Mouse (Mus musculus) heart, postnatal 0 days (tissue): ENCODE measurements around the gene Actr2. TPM values are rescaled to one million over a fixed set of nuclear protein-coding genes. Genes with fewer than 3 reads are reported as not detected.
A peak's percentile ranks its signal among the peaks of the same experiment; 100 is the strongest.
"Not testable (repeated sequence)": the region's sequence is repeated elsewhere in the genome, so short reads cannot be mapped to it uniquely, and the experiment has no call there.

ENCODE experiments used
- ATAC-seq: fragments of 200-750 bp; cut with Nextera tagmentation; 2 replicates; pipeline ENCODE4 v1.8.0; 2017; ENCODE audit warnings: low read depth, moderate number of reproducible peaks, moderate library complexity; ENCODE audit not compliant: insufficient read depth
- DNase-seq: peaks from one replicate; pipeline ENCODE4 v3.0.0-alpha.2; 2016; ENCODE audit warnings: low spot score
- H3K27ac ChIP-seq: fragments of 300-500 bp; sonication (generic); 2 replicates; pipeline ENCODE4 v1.5.1; 2014; ENCODE audit warnings: low read depth, mild to moderate bottlenecking
- H3K27me3 ChIP-seq: fragments of 300-500 bp; sonication (generic); 2 replicates; pipeline ENCODE4 v1.6.1; 2014; ENCODE audit warnings: low read length, mixed read lengths; ENCODE audit not compliant: control insufficient read depth, insufficient read depth
- H3K36me3 ChIP-seq: fragments of 300-500 bp; sonication (generic); replicated peaks from 2 replicates; pipeline ENCODE4 v1.6.1; 2014; ENCODE audit warnings: low read length, mixed read lengths; ENCODE audit not compliant: control insufficient read depth, insufficient read depth
- H3K4me1 ChIP-seq: fragments of 300-500 bp; sonication (generic); 2 replicates; pipeline ENCODE4 v1.6.1; 2014; ENCODE audit warnings: antibody characterized with exemption; ENCODE audit not compliant: control insufficient read depth, insufficient read depth
- H3K4me2 ChIP-seq: fragments of 300-500 bp; sonication (generic); 2 replicates; pipeline ENCODE4 v1.6.1; 2014; ENCODE audit warnings: low read depth, mild to moderate bottlenecking, low read length, moderate library complexity
- H3K4me3 ChIP-seq: fragments of 300-500 bp; sonication (generic); 2 replicates; pipeline ENCODE4 v1.5.1; 2014; ENCODE audit warnings: low read depth, low read length
- H3K9ac ChIP-seq: fragments of 300-500 bp; sonication (generic); replicated peaks from 2 replicates; pipeline ENCODE4 v1.6.1; 2014; ENCODE audit warnings: low read depth, low read length, mixed read lengths
- H3K9me3 ChIP-seq: fragments of 300-500 bp; sonication (generic); replicated peaks from 2 replicates; pipeline ENCODE4 v1.6.1; 2016; ENCODE audit warnings: low read length; ENCODE audit not compliant: control insufficient read depth
- CTCF ChIP-seq: IDR thresholded peaks from 2 replicates; pipeline ENCODE4 v1.5.1; 2016; ENCODE audit warnings: antibody characterized with exemption, control low read depth, low read depth
- EP300 ChIP-seq: IDR thresholded peaks from 2 replicates; pipeline ENCODE4 v1.6.1; 2016; ENCODE audit warnings: antibody characterized with exemption, low read depth
- WGBS: fragments of 180-500 bp; shearing (Covaris S2); extraction: QIAGEN DNeasy Blood & Tissue Kit; methylation state at CpG from one replicate; pipeline ENCODE4 v1.1.7; 2014; 5-methylcytosine and 5-hydroxymethylcytosine counted together
- polyA plus RNA-seq: library from polyadenylated mRNA; unstranded; fragments of >200 nt; fragmentation: Nextera tagmentation; extraction: Ambion mirVana; gene quantifications from 2 replicates; pipeline ENCODE4 v1.2.1, GENCODE M21; 2015
- total RNA-seq: library from RNA; depleted of rRNA; stranded (reverse); fragments of >200 nt; gene quantifications from 2 replicates; pipeline ENCODE4 v1.2.3, GENCODE M21; 2014; ENCODE audit warnings: low replicate concordance

Actr2 gene
- total and polyA plus RNA-seq, 2 experiments from 2014 or later, result 25.2 to 59.7 TPM

GRCm38 (mm10) chr11:20067521-20067920, 45.2 kb downstream of the Actr2 start:
- ATAC-seq, result no peak
- Histone ChIP-seq H3K4me3 (no peak overlapping the region), H3K27me3 (no peaks in the 10 kb centered on the region), H3K36me3 (peaks cover 52% of the 10 kb centered on the region), H3K4me1 (no peaks in the 10 kb centered on the region), H3K4me2 (no peak overlapping the region), H3K9ac (no peak overlapping the region), H3K27ac (no peak overlapping the region), H3K9me3 (no peaks in the 10 kb centered on the region)
- WGBS, result 51% methylated on average over 1 of the region's 1 CpGs
- no peak for DNase-seq
- peak; percentile 27; the same call in 1 of the 2 replicates for TF ChIP-seq CTCF
- TF ChIP-seq EP300, result no peak

DNA sequence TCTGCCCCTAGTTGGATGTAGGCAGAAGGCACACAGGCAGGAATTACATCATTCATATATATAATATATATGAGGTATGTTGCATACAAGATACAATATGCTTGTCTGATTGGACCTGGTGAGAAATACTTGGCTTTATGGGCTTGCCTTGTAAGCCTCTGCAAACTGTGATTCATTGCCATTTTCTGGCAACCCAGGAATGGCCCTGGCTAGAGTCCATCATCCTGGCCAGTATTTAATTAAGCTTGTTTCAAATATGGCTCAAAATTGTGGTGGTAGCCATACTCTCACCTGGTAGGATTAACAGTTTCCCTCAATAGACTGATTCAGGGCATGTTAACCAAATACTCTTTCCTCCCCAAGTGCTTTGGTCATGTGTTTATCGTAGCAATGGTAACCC, 46.6 kb downstream of the Actr2 start:
- Histone ChIP-seq H3K36me3 (peaks cover 42% of the 10 kb centered on the region), H3K9me3 (no peaks in the 10 kb centered on the region), H3K9ac (no peak overlapping the region), H3K4me2 (no peak overlapping the region), H3K27me3 (no peaks in the 10 kb centered on the region), H3K4me1 (no peaks in the 10 kb centered on the region), H3K27ac (no peak overlapping the region), H3K4me3 (no peak overlapping the region)
- no peak for ATAC-seq
- 92% methylated on average over 1 of the region's 1 CpGs for WGBS
- TF ChIP-seq CTCF (no peak), EP300 (no peak)
- DNase-seq, result no peak

- Histone ChIP-seq H3K36me3 (peaks cover 40% of the 10 kb centered on the region), H3K27ac (no peak overlapping the region), H3K27me3 (no peaks in the 10 kb centered on the region), H3K4me1 (no peaks in the 10 kb centered on the region), H3K9ac (no peak overlapping the region), H3K4me3 (no peak overlapping the region), H3K9me3 (no peaks in the 10 kb centered on the region), H3K4me2 (no peak overlapping the region)
- ATAC-seq, result no peak
- no peak for DNase-seq
- WGBS, result 75% methylated on average over 2 of the region's 2 CpGs
- no peak for TF ChIP-seq CTCF
- no peak for TF ChIP-seq EP300
Measured at GRCm38 (mm10) chr11:20064926-20065325, 47.8 kb downstream of the Actr2 start.

DNA sequence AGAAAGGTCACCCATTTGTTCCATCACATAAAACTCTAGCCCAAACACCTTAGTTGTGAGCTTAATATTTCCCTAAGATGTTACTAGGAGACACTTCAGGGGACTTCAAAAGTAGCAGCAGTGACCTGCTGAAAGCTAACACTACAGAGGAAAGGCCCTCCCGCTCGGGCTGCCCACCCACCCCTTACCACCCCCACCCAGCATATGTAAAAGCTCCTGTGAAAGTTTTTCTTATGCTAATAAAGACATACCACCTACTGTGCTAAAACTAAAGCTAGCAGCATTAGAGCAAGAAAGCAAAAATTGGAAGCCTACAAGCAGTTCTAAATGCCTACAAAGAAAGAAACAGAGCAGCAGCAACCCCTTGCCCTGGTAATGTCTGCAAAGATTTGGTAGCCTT, 48.6 kb downstream of the Actr2 start:
- not testable (repeated sequence) for H3K27me3 ChIP-seq, H3K9me3 ChIP-seq, H3K27ac ChIP-seq, H3K9ac ChIP-seq, H3K4me1 ChIP-seq, ATAC-seq, H3K4me3 ChIP-seq, DNase-seq, H3K4me2 ChIP-seq
- 69% methylated on average over 2 of the region's 2 CpGs for WGBS
- peaks cover 37% of the 10 kb centered on the region for H3K36me3 ChIP-seq

DNA sequence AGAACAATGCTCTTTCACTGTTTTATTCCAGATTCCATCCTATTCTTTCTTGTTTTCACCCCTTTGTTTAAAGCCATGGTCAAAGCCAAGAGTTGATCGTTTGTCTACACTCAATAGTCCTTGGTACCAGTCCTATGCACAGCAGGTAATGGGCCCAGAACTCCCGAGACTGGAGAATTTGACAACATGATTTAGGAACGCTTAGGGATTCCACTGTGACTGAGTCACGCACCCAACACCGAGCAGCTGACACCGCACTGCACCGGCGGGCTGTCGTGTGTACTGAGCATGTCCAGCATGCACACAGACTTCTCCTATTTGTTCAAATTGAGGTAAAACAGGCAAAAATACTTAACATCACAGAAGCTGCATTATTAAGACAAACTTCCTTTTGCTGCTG, 49.9 kb downstream of the Actr2 start:
- H3K9me3 ChIP-seq, H3K4me3 ChIP-seq, H3K9ac ChIP-seq, H3K4me2 ChIP-seq, ATAC-seq, H3K27me3 ChIP-seq, DNase-seq, H3K4me1 ChIP-seq, H3K27ac ChIP-seq: not testable (repeated sequence)
- H3K36me3 ChIP-seq, result peaks cover 34% of the 10 kb centered on the region
- WGBS, result 84% methylated on average over 9 of the region's 9 CpGs

DNA sequence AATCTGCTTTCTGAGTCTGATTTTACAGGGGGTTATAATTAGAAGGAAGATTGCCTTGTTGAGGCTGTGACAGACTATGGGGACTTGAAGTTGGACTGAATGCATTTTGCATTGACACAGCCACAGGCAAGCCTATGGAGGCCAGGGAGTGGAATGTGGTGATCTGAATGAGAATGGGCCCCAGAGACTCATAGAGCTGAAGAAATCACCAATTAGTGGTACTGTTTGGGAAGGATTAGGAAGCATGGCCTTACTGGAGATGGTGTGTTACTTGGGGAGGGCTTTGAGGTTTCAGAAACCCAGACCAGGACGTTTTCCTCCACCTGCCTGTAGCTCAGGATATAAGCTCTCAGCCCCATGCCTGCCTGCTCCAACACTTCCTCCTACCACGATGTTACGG, 53.0 kb downstream of the Actr2 start:
- ATAC-seq, result no peak
- TF ChIP-seq CTCF (no peak), EP300 (no peak)
- Histone ChIP-seq H3K27ac (no peak overlapping the region), H3K4me1 (no peaks in the 10 kb centered on the region), H3K36me3 (peaks cover 20% of the 10 kb centered on the region), H3K4me3 (no peak overlapping the region), H3K9ac (no peak overlapping the region), H3K27me3 (no peaks in the 10 kb centered on the region), H3K9me3 (no peaks in the 10 kb centered on the region), H3K4me2 (no peak overlapping the region)
- no peak for DNase-seq
- WGBS, result 82% methylated on average over 3 of the region's 3 CpGs
